ENCODE assay signal across 8 mouse cellular contexts in genomic region chr19:37208176-37208755, GRCm38 (mm10). TPM values are rescaled to one million over a fixed set of nuclear protein-coding genes. Genes with fewer than 3 reads are reported as not detected.
A peak's percentile ranks its signal among the peaks of the same experiment; 100 is the strongest.
DNase-seq lines count a peak whose midpoint lies in the region; ATAC-seq and TF ChIP-seq lines count a peak whose summit lies in the region.

Cpeb3 (minus strand) TSS chr19:37208601.

- H3K27me3 ChIP-seq in forebrain, embryonic 16.5 days (replicated peaks; ENCODE audit: control insufficient read depth, insufficient read depth, low read length), result no peaks in the 10 kb centered on the region
- H3K27me3 ChIP-seq in hindbrain, embryonic 10.5 days (ENCODE audit: insufficient read depth, poor library complexity, severe bottlenecking), result peaks cover 5% of the 10 kb centered on the region; the same call in 1 of the 2 replicates
- H3K27me3 ChIP-seq in lung, postnatal 0 days (replicated peaks; ENCODE audit: insufficient read depth, low read length), result no peaks in the 10 kb centered on the region

- peak within 1 kb of the TSS; percentile 73 for H3K27ac ChIP-seq in forebrain, embryonic 16.5 days (ENCODE audit: low read length)
- H3K27ac ChIP-seq in hindbrain, embryonic 10.5 days, result peak within 1 kb of the TSS; percentile 97
- peak within 1 kb of the TSS; percentile 92 for H3K27ac ChIP-seq in lung, postnatal 0 days (ENCODE audit: low read length)

- 0% methylated on average over 15 of the region's 15 CpGs for WGBS in forebrain, embryonic 16.5 days
- 2% methylated on average over 15 of the region's 15 CpGs for WGBS in hindbrain, embryonic 10.5 days
- under 1% methylated on average over 15 of the region's 15 CpGs for WGBS in lung, postnatal 0 days

- H3K4me2 ChIP-seq in forebrain, embryonic 16.5 days (ENCODE audit: low read length), result peak within 1 kb of the TSS; percentile 72
- H3K4me2 ChIP-seq in lung, postnatal 0 days (replicated peaks; ENCODE audit: low read depth, low read length), result peak within 1 kb of the TSS; percentile 89

- peak within 1 kb of the TSS; percentile 95 for H3K9ac ChIP-seq in forebrain, embryonic 16.5 days (replicated peaks; ENCODE audit: low read depth, low read length)
- peak within 1 kb of the TSS; percentile 85 for H3K9ac ChIP-seq in lung, postnatal 0 days (replicated peaks; ENCODE audit: low read depth)

- peaks cover 14% of the 10 kb centered on the region for H3K36me3 ChIP-seq in forebrain, embryonic 16.5 days (ENCODE audit: control insufficient read depth, insufficient read depth)
- peaks cover 39% of the 10 kb centered on the region for H3K36me3 ChIP-seq in hindbrain, embryonic 10.5 days
- no peaks in the 10 kb centered on the region for H3K36me3 ChIP-seq in lung, postnatal 0 days (ENCODE audit: insufficient read depth, low read length)

- peak; percentile 59 for TF ChIP-seq CTCF in lung, postnatal 0 days (IDR thresholded peaks at IDR 0.05)

- peak within 1 kb of the TSS; percentile 92 for H3K4me3 ChIP-seq in forebrain, embryonic 16.5 days (replicated peaks; ENCODE audit: low read length)
- H3K4me3 ChIP-seq in hindbrain, embryonic 10.5 days, result peak within 1 kb of the TSS; percentile 100
- peak within 1 kb of the TSS; percentile 96 for H3K4me3 ChIP-seq in lung, postnatal 0 days (ENCODE audit: low read depth, low read length)

- no peaks in the 10 kb centered on the region for H3K9me3 ChIP-seq in forebrain, embryonic 16.5 days (ENCODE audit: control insufficient read depth, low read length)
- H3K9me3 ChIP-seq in hindbrain, embryonic 10.5 days, result no peaks in the 10 kb centered on the region
- no peaks in the 10 kb centered on the region for H3K9me3 ChIP-seq in lung, postnatal 0 days (ENCODE audit: low read length)

- peaks cover 17% of the 10 kb centered on the region for H3K4me1 ChIP-seq in forebrain, embryonic 16.5 days (replicated peaks; ENCODE audit: control insufficient read depth, insufficient read depth, low read length)
- peaks cover 15% of the 10 kb centered on the region for H3K4me1 ChIP-seq in hindbrain, embryonic 10.5 days (replicated peaks)
- H3K4me1 ChIP-seq in lung, postnatal 0 days (ENCODE audit: insufficient read depth, low read depth, low read length), result peaks cover 10% of the 10 kb centered on the region; the same call in 1 of the 2 replicates

- no peak for ATAC-seq in forebrain, embryonic 16.5 days
- no peak for ATAC-seq in lung, postnatal 0 days

- no peak for TF ChIP-seq EP300 in lung, postnatal 0 days (IDR thresholded peaks at IDR 0.05)

- peak; percentile 61 for DNase-seq in Muller cell, postnatal 12 days (ENCODE audit: inconsistent ontology term)
- DNase-seq in brain, adult 2 months (ENCODE audit: low read depth, low spot score), result peak; percentile 43
- DNase-seq in hindbrain, embryonic 10.5 days (ENCODE audit: low spot score), result peak; percentile 53
- peak in 1 of 2 experiments; percentile 13 for DNase-seq in layer of hippocampus, adult 8-10 months (ENCODE audit: low spot score in 2 of 2)
- peak; percentile 69 for DNase-seq in lung, postnatal 0 days (ENCODE audit: low spot score)
- DNase-seq in right cerebral cortex, adult 2 months (ENCODE audit: low spot score in 2 of 2), result peak; percentile 25 to 39
- DNase-seq in c-Kit-positive CD71-positive TER-119-positive erythroid progenitor cells, embryonic 14.5 days (ENCODE audit: low spot score), result no peak

RNA-seq across cellular contexts. Expression of gene Cpeb3, which starts in this region (rescaled TPM):
- 7.0 and 9.8 TPM in 2 replicates for polyA plus RNA-seq in forebrain, embryonic 16.5 days (2015; fragmentation: Nextera tagmentation; extraction: Ambion mirVana)
- polyA plus RNA-seq in hindbrain, embryonic 10.5 days (2016; fragmentation: Nextera tagmentation; extraction: Ambion mirVana), result 0.87 and 2.9 TPM in 2 replicates
- 10 to 100 TPM; 66.9 to 88.1 (median 79.8) TPM for total RNA-seq in layer of hippocampus, adult 8-10 months (2022)
- polyA plus RNA-seq in lung, postnatal 0 days (2015; fragmentation: Nextera tagmentation; extraction: Ambion mirVana), result 1.3 and 2.3 TPM in 2 replicates
